Mouse (Mus musculus) liver, embryonic 11.5 days (tissue): ENCODE measurements around the gene Cd37. TPM values are rescaled to one million over a fixed set of nuclear protein-coding genes. Genes with fewer than 3 reads are reported as not detected.

Experiments used
- ATAC-seq: fragments of 200-750 bp; cut with Nextera tagmentation; replicated peaks from 2 replicates; pipeline ENCODE4 v1.8.0; 2017; ENCODE audit warnings: moderate number of reproducible peaks, mild to moderate bottlenecking, moderate TSS enrichment, moderate library complexity; ENCODE audit not compliant: low FRiP score
- DNase-seq: peaks from one replicate; pipeline ENCODE4 v3.0.0-alpha.2; 2017; ENCODE audit warnings: low spot score
- H3K27ac ChIP-seq: fragments of 300-500 bp; sonication (generic); 2 replicates; pipeline ENCODE4 v1.5.1; 2014; ENCODE audit warnings: mild to moderate bottlenecking, low read depth, low read length, control low read depth
- H3K27me3 ChIP-seq: fragments of 300-500 bp; sonication (generic); replicated peaks from 2 replicates; pipeline ENCODE4 v1.6.1; 2014; ENCODE audit warnings: low read length, mixed read lengths; ENCODE audit not compliant: control insufficient read depth, insufficient read depth
- H3K36me3 ChIP-seq: fragments of 300-500 bp; sonication (generic); 2 replicates; pipeline ENCODE4 v1.6.1; 2014; ENCODE audit warnings: mild to moderate bottlenecking, low read length, moderate library complexity, mixed read lengths; ENCODE audit not compliant: control insufficient read depth, insufficient read depth
- H3K4me1 ChIP-seq: fragments of 300-500 bp; sonication (generic); replicated peaks from 2 replicates; pipeline ENCODE4 v1.6.1; 2014; ENCODE audit warnings: low read length, mixed read lengths; ENCODE audit not compliant: control insufficient read depth, insufficient read depth
- H3K4me2 ChIP-seq: fragments of 300-500 bp; sonication (generic); 2 replicates; pipeline ENCODE4 v1.6.1; 2014; ENCODE audit warnings: mild to moderate bottlenecking, control low read depth, moderate library complexity
- H3K4me3 ChIP-seq: fragments of 300-500 bp; sonication (generic); 2 replicates; pipeline ENCODE4 v1.5.1; 2014; ENCODE audit warnings: low read depth, low read length, control low read depth
- H3K9ac ChIP-seq: fragments of 300-500 bp; sonication (generic); 2 replicates; pipeline ENCODE4 v1.6.1; 2014; ENCODE audit warnings: low read depth, low read length, control low read depth
- H3K9me3 ChIP-seq: fragments of 300-500 bp; sonication (generic); 2 replicates; pipeline ENCODE4 v1.6.1; 2016; ENCODE audit warnings: low read length, inconsistent platforms, mixed read lengths; ENCODE audit not compliant: control insufficient read depth
- WGBS: fragments of 180-500 bp; shearing (Covaris S2); extraction: QIAGEN DNeasy Blood & Tissue Kit; methylation state at CpG from one replicate; pipeline ENCODE4 v1.1.7; 2014; 5-methylcytosine and 5-hydroxymethylcytosine counted together
- polyA plus RNA-seq: library from polyadenylated mRNA; unstranded; fragments of >200 nt; fragmentation: Nextera tagmentation; extraction: Ambion mirVana; gene quantifications from 2 replicates; pipeline ENCODE4 v1.2.1, GENCODE M21; 2014

Cd37 gene
- polyA plus RNA-seq, 1 experiment from 2014 or later, result 19.5 TPM

DNA sequence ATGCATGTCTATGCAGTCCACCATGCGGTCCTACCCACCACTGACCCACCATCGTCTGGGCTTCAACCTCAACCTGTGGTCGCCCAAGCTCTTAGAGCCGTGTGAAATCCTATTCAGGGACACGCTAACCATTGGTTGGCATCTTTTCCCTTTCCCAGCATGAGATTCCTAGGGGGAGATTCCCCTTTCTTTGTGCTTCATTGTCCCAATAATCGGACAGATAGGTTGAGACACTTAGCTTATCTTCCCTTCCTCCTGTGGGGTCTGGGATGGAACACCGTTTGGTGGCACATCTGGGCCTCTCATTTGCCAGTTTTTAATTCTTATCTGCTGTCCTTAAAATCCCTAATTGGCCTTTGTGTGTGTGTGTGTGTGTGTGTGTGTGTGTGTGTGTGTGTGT, 1.2 kb upstream of the Cd37 start:
- ATAC-seq, result no peak

DNA sequence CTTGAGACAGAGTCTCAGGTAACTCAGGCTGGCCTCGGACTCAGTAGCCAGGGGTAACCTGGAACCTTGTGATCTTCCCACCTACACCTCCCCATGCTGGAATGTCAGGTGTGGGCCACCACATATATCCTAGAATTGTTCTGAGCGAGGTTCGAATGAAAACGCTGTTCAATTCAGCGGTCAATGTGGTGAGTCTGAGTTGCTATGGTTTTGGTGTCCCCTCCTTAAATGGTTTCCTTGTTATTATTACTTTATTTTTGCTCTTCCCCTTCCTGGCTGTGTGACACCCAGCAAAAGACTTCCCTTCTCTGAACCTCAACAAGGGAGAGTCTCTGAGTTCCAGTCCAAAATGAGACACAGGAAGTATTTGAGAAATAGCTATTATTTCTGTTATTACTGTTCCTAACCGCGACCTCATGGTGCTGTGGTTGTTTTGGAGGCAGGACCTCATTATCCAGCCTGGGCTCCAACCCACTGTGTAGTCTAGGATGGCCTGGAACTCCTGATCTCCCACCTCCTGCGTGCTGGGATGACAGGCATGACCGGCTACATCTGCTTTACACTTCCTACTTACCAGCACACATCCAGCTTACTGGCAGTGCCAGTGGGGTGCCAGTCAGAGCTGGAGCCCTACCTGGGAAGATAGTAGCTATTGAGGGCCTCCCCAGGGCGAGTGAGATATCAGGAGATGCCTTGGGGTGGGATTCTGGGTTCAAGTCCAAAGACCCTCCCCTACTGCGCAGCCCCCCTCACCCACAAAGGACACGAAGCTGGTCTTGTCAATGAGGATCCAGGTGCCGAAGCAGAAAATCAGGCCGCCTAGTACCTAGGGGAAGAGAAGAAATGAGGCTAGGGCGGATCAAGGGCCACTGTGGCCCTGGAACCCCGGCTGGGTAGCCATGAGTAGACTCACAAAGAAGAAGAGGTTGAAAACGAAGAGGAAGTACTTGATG, 892 bp downstream of the Cd37 start:
- H3K4me3 ChIP-seq, result peak overlapping the region; percentile 45
- H3K9ac ChIP-seq, result peak overlapping the region; percentile 54
- H3K27ac ChIP-seq, result peak overlapping the region; percentile 46; the same call in 1 of the 2 replicates
- no peak for DNase-seq
- peaks cover 9% of the 10 kb centered on the region for H3K27me3 ChIP-seq
- 61% methylated on average over 17 of the region's 17 CpGs for WGBS
- no peak for ATAC-seq
- peak overlapping the region; percentile 72 for H3K4me2 ChIP-seq
- no peaks in the 10 kb centered on the region for H3K36me3 ChIP-seq
- H3K4me1 ChIP-seq, result peaks cover 30% of the 10 kb centered on the region
- no peaks in the 10 kb centered on the region for H3K9me3 ChIP-seq

More for the DNA sequence above, 1.2 kb upstream of the Cd37 start:
- 77% methylated on average over 7 of the region's 7 CpGs for WGBS
- H3K9me3 ChIP-seq, result no peaks in the 10 kb centered on the region
- H3K36me3 ChIP-seq, result no peaks in the 10 kb centered on the region
- no peak overlapping the region for H3K4me2 ChIP-seq
- H3K4me3 ChIP-seq, result no peak overlapping the region
- no peak overlapping the region for H3K27ac ChIP-seq
- H3K27me3 ChIP-seq, result peaks cover 9% of the 10 kb centered on the region
- H3K4me1 ChIP-seq, result peaks cover 11% of the 10 kb centered on the region
- H3K9ac ChIP-seq, result no peak overlapping the region
- no peak for DNase-seq

DNA sequence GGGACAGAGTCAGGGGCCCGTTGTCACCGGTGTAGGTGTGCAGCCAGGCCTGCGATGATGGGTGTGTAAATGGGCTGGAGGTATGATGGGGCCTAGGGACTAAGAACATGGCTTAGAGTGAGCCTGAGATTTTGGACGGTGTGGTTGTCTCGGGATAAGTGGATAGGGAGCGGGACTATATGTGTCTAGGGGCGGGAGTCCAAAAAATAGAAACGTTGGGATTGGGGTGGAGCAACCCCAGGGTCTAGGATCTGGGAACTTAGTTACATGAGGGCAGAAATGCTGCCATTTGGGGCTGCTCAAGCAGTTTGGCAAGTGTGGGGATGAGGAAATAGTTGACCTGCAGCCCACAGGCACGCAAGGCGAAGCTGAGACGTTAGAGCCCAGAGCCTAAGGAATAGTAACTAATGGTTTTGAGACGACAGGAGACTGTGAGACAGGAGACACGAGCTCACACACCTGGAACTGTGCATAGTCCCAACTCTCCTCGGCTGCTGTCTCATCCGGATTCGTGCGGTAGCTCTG, 3.2 kb downstream of the Cd37 start:
- ATAC-seq, result no peak
- H3K4me3 ChIP-seq, result peak overlapping the region; percentile 25; the same call in 1 of the 2 replicates
- H3K27me3 ChIP-seq, result peaks cover 9% of the 10 kb centered on the region
- H3K27ac ChIP-seq, result no peak overlapping the region
- 49% methylated on average over 17 of the region's 17 CpGs for WGBS
- DNase-seq, result no peak
- H3K9ac ChIP-seq, result no peak overlapping the region
- peaks cover 14% of the 10 kb centered on the region for H3K36me3 ChIP-seq
- H3K4me1 ChIP-seq, result peaks cover 30% of the 10 kb centered on the region
- peak overlapping the region; percentile 60 for H3K4me2 ChIP-seq
- H3K9me3 ChIP-seq, result no peaks in the 10 kb centered on the region

DNA sequence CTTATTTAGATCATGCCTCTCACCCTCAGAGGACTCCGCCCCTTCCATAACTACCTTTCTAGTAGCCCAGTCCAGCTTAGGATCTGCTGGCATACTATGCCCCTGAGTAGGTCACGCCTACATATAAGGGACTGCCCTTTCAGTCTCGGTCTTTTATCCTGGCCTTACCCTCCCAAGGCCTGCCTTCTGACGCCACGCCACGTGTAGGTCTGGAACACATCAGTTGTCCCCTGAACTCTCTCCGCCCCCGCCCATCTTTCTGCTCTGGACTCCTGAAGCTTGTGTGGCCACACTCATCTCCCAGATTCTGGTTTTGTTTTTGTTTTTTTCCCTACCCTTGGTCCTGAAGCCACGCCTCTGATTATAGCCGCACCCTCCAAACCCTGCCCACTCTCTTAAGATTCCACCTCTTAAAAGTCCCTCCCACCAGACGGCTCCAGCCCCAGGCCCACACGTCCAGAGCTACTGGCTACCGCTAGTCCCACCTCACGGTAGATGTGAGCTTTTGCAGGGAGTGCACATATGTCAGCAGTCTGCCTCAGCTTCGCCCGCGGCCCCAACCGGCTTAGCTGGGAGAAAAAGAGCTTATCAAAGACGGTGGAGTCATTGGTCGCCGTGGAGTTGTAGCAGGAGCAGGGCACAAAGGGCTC, 3.9 kb downstream of the Cd37 start:
- Histone ChIP-seq H3K4me1 (peaks cover 30% of the 10 kb centered on the region), H3K4me3 (peak overlapping the region; percentile 25), H3K27ac (no peak overlapping the region; the same call in 1 of the 2 replicates), H3K27me3 (peaks cover 6% of the 10 kb centered on the region), H3K4me2 (peak overlapping the region; percentile 60), H3K9ac (0 out of 2 replicates have a peak overlapping the region, but pooled peaks have one; percentile 16), H3K9me3 (no peaks in the 10 kb centered on the region), H3K36me3 (peaks cover 14% of the 10 kb centered on the region)
- DNase-seq (no peak), ATAC-seq (no peak)
- WGBS, result 19% methylated on average over 21 of the region's 21 CpGs

GRCm38 (mm10) chr7:45234333-45234841, 4.5 kb downstream of the Cd37 start:
- Histone ChIP-seq H3K4me1 (peaks cover 29% of the 10 kb centered on the region), H3K36me3 (peaks cover 20% of the 10 kb centered on the region), H3K9me3 (no peaks in the 10 kb centered on the region), H3K27ac (no peak overlapping the region; the same call in 1 of the 2 replicates), H3K4me3 (peak overlapping the region; percentile 20), H3K9ac (no peak overlapping the region), H3K4me2 (peak overlapping the region; percentile 60), H3K27me3 (0 out of 2 replicates have a peak, but pooled peaks cover 4% of the 10 kb centered on the region)
- WGBS, result 29% methylated on average over 29 of the region's 29 CpGs
- 0 out of 2 replicates have a peak, but pooled peaks have one; percentile 13 for ATAC-seq
- peak; percentile 57 for DNase-seq

DNA sequence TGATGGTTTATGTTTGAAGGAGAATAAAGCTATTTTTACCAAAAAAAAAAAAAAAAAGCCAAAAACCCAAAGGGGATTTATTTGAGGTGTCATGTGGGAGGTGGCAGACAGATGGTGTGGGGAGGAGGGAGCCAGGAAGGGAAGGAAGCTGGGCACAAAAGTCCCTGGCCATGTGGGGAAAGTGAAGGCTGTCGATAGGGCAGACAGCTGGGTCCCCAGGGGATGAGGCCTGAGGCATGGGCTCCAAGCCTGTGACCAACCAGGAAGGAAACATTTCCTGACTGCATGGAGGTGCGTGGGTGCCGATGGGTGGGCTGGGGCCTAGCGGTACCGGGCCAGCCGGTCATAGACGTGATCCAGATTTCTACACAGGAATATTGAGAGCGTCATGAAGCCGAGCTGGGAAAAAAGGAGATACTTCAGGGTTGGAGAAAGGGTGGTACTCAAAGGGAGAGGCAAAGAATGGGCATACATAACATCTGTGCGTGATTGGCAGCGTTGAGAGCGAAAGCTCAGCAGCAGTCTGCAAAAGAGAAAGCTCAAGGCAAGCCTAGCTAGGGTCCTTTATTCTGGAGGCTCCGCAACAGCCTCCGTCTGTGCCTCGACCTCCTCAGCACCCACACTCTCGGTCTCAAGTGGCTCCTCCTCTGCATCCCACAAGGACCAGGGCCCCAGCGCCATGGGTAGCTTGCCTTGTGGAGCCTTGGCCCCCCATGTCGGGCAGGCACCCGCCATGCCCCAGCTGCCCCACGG, 5.2 kb downstream of the Cd37 start:
- Histone ChIP-seq H3K9ac (no peak overlapping the region), H3K27me3 (0 out of 2 replicates have a peak, but pooled peaks cover 4% of the 10 kb centered on the region), H3K36me3 (peaks cover 24% of the 10 kb centered on the region), H3K4me1 (peaks cover 23% of the 10 kb centered on the region), H3K4me2 (peak overlapping the region; percentile 60), H3K4me3 (peak overlapping the region; percentile 20), H3K27ac (no peak overlapping the region), H3K9me3 (no peaks in the 10 kb centered on the region)
- DNase-seq (no peak), ATAC-seq (no peak)
- 46% methylated on average over 20 of the region's 20 CpGs for WGBS

- H3K27me3 ChIP-seq, result 0 out of 2 replicates have a peak, but pooled peaks cover 4% of the 10 kb centered on the region
- ATAC-seq (no peak), DNase-seq (no peak)
- no peak overlapping the region for H3K27ac ChIP-seq
- H3K4me3 ChIP-seq, result no peak overlapping the region
- H3K4me2 ChIP-seq, result no peak overlapping the region
- H3K36me3 ChIP-seq, result peaks cover 27% of the 10 kb centered on the region
- 62% methylated on average over 13 of the region's 13 CpGs for WGBS
- peaks cover 19% of the 10 kb centered on the region for H3K4me1 ChIP-seq
- no peaks in the 10 kb centered on the region for H3K9me3 ChIP-seq
- H3K9ac ChIP-seq, result no peak overlapping the region
Observed at GRCm38 (mm10) chr7:45232716-45233465, 6.0 kb downstream of the Cd37 start.
